Mouse (Mus musculus) T-helper 1 cell (primary cell): ENCODE data around the gene Zfp367.

ENCODE experiments used
- in situ Hi-C: fragments of 300-600 bp; cut with MboI, MseI; formaldehyde crosslinking; loops from one replicate; pipeline ENCODE4 v1.15.1; 2025; ENCODE audit warnings: high pct_unique_total_duplicates

Zfp367 gene

DNA sequence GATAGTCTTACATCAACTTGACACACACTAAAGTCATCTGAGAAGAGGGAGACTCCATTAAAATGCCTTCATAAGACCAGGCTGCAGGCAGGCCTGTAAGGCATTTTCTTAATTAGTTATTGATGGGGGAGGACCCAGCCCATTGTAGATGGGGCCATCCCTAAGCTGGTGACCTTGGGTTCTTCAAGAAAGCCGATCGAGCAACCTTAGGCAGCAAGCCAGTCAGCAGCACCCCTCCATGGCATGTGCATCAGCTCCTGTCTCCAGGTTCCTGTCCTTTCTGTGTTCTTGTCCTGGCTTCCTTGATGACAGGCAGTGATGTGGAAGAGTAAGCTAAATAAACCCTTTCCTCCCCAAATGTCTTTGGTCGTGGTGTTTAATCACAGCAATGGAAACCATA lies 60.9 kb downstream of the Zfp367 start:
- in situ Hi-C loops, result no loop called here

GRCm38 (mm10) chr13:64091006-64091405 lies 62.0 kb downstream of the Zfp367 start:
- in situ Hi-C loops, result no loop called here

DNA sequence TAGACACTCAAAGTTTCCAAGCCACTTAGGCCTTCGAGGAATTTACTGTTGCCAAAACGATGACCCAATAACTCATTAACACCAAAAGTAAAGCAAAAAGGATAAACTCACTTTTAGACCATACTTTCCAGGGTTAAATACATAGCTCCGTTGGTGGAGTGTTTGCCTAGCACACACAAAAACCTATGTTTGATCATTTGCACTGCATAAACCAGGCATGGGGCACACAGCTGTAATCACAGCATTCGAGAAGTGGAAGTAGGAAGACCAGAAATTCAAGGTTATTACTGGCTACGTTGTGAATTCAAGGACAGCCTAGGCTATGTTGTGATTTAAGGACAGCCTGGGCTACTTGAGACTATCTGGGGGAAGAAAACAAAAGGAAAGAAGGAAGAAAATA lies 62.7 kb downstream of the Zfp367 start:
- in situ Hi-C loops, result no loop called here

- in situ Hi-C loops, result no loop called here
These were observed 63.9 kb downstream of the Zfp367 start, which contains the start of gene Hsd17b3 for GRCm38 (mm10) chr13:64089130-64089529. Gene Hsd17b3 (minus strand): TSS chr13:64089230.

- in situ Hi-C loops, result no loop called here
These were observed 64.9 kb downstream of the Zfp367 start for GRCm38 (mm10) chr13:64088057-64088456.

DNA sequence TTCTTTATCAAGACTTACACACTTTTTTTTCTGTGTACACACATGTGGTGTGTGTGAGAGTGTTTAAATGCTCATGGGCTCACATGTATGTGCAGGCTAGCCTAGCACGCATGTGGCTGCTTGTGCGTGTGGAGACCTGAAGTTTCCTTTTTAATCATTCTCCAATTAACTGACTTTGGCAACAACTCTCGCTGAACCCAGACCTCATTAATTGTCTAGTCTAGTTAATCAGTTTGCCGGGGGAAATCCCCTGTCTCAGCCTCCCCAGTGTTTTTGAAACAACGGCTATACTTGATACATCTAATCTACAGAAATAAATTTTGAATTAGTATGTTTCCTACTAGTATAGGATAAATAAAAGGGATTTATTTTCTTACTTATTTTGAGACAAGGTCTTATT lies 67.0 kb downstream of the Zfp367 start:
- in situ Hi-C loops, result no loop called here

DNA sequence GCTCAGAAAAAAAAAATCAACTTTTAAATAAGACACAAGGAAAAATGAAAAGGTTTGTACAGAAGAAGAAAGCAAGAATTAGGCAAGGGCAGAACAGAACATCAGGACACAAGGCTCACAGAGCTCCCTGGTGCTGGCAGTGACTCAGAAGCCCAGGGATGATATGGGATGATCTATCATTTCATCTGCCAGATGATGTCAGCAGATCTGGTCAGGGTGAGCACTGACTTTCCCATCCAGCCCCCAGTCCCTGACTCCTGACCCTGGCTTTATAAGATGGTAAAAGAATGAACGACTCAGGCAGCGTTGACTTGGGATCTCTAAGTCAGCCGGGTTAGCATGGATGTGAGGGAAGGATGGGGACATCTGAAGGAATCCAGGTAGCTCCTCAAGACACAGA lies 69.7 kb downstream of the Zfp367 start:
- in situ Hi-C loops, result no loop called here
